Mouse (Mus musculus) activated CD4-positive, CD25-positive, alpha-beta regulatory T cell, adult 4 months (primary cell): ENCODE data around the gene Abca7. TPM values are rescaled to one million over a fixed set of nuclear protein-coding genes. Genes with fewer than 3 reads are reported as not detected.
"Not testable (repeated sequence)": the region's sequence is repeated elsewhere in the genome, so short reads cannot be mapped to it uniquely, and the experiment has no call there.

Experiments
- ATAC-seq: one replicate; pipeline ENCODE4 v1.8.0; 2017
- polyA plus RNA-seq, 2 experiments: library from polyadenylated mRNA; unstranded; fragments of 100-300 nt; shearing (Covaris generic); gene quantifications; one replicate each; pipeline ENCODE4 v1.2.1; 2017

The Abca7 gene
- polyA plus RNA-seq, 2 experiments from 2014 or later, result 13.2 to 17.0 TPM

DNA sequence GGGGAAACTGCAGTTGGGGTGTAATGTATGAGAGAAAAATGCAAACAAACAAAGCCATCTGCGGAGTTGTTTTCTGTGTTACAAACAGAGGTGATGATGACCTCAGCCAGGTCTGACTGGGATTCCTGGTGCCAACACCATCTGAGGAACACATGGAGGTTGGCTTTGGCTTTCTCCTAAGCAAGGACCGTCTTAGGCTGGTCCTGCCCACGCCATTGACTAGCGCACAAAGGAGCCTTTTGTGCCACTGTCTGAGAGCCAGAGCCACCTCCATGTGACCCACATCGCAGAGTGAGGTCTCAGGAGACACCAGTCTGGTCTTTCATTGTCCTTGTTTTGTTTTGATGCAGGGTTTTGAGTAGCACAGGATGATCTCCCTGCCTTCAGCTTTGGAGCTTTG is 52.1 kb downstream of the Abca7 start:
- no peak for ATAC-seq

DNA sequence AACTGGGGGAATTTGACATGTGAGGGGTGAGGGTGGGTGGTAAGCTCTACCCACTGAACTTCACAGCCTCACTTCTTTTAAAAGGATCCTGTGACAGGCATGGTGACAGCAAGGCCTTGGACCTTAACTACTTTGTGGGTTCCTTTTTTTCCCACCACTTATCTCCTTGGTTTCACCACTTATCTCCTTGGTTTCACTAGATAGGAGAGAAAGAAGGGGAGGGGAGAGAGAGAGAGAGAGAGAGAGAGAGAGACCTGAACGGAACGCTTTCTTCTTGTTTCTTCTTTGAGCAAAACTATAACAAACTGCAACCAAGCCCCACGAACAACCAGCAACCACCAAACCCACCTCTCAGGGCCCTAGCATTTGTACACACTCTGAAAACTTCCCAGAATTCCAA is 52.5 kb downstream of the Abca7 start:
- no peak for ATAC-seq

GRCm38 (mm10) chr10:80050244-80050643 is 54.0 kb downstream of the Abca7 start:
- ATAC-seq, result no peak

DNA sequence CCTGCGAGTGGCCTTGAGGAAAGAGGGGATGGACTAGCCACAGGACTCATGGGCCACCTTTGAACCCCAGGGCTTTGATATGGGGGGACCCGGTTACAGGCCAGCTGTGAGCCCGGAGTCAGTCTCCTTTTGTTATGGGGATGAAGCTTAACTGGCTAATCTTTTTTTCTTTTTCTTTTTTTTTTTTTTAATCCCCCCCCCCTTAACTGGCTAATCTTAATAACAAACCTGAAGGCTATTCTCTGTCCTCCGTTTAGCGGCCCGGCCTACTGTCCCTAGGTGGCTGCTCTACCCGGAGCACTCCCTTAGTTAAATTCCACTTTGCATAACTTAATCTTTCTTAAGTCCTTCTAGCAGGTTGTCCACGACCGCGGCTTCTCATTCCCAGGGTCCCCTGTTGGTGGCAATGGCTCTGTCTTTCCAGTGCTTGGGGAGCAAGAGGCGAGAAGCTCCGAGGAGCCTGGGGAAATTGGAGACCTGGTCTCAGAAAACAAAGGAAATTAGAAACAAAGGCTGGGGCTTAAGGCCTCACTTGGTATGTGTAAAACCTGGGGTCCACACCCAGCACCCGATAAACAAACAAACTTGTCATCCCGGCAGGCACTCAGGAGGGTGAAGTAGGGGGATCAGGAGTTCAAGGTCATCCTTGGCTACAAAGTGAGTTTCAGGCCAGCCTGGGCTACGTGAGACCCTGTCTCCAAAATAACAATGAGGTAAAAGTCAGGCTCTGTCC is 54.8 kb downstream of the Abca7 start:
- no peak for ATAC-seq

GRCm38 (mm10) chr10:80051618-80052373 is 55.5 kb downstream of the Abca7 start:
- no peak for ATAC-seq

DNA sequence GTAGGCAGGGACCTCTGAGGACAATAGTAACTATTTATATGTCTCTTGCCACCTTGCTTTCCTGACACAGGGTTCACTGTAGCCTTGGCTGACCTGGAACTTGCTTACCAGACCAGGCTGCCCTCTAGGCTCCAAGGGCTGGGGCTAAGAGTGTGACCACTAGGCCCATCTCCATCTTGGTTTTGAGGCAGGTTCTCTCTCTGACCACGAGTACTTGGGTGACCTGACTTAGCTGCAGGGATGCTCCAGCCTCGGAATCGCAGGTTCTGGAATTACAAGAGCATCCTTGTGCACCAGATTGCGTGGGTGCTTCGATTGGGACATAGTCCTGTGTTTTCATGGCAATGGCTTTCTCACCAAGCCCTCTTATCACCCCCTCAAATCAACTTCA is 56.1 kb downstream of the Abca7 start:
- ATAC-seq, result no peak

GRCm38 (mm10) chr10:80053259-80053780 is 57.0 kb downstream of the Abca7 start:
- peak; percentile 94 for ATAC-seq

DNA sequence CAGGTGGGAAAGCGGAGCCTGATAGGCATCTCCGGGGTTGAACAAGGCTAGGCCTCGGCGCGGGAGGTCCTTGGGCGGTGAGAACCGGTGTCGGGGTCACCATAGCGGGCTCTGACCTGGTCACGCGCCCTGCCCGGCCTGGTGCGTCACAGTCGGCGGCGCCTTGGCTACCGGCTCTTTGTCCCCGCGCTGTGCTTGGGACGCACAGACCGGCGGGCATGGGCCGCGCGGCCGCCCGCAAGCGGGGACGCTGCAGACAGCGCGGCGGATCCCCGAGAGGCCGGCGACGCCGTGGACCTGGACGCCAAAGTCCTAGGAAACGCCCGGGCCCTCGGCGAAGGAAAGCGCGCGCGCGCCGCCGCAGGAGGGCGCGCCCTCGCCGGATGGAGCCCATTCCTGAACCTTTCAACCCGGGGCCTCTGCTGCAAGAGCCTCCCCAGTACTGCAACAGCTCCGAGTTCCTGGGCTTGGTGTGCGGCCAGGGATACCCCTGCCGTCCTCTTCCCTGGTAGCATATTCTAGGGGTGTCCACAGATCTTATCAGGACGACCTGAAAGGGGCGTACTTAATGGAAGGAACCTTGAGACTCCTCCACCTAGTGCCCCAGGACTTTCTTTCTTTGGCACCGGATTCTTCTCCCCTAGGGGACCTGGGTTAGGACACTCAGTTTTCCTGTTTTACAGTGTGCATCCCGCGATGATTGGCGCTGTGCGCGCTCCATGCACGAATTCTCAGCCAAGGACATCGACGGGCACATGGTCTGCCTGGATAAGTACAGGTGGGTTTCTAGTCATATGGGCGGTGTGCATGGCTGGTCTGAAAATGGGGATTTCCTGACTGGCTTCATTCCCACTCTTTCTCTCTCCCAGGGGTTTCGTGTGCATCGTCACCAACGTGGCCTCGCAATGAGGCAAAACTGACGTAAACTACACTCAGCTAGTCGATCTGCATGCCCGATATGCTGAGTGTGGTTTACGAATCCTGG is 57.8 kb downstream of the Abca7 start:
- peak; percentile 32 for ATAC-seq

- ATAC-seq, result not testable (repeated sequence)
These were observed 58.6 kb downstream of the Abca7 start for GRCm38 (mm10) chr10:80054911-80055310.

DNA sequence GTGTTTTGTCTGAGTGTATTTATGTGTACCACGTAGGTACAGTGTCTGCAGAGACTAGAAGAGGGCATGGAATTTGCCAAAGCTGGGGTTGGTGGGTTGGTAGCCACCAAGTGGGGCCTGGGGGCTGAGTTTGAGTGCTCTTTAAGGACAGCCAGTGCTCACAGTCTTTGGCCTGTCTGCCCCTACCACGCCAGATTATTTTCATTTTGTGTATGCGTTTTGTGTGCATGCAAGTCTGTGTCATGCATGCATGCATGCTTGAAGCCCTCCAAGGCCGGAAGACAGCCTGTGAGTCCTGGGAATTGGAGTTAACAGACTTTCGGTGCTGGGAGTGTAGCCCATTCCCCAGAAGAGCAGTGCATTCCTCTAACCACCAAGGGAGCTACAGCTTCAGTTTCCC is 59.1 kb downstream of the Abca7 start:
- ATAC-seq, result no peak

- ATAC-seq, result no peak
These were observed 59.6 kb downstream of the Abca7 start for GRCm38 (mm10) chr10:80055891-80056290.

GRCm38 (mm10) chr10:80056506-80056905 is 60.2 kb downstream of the Abca7 start:
- ATAC-seq, result no peak

DNA sequence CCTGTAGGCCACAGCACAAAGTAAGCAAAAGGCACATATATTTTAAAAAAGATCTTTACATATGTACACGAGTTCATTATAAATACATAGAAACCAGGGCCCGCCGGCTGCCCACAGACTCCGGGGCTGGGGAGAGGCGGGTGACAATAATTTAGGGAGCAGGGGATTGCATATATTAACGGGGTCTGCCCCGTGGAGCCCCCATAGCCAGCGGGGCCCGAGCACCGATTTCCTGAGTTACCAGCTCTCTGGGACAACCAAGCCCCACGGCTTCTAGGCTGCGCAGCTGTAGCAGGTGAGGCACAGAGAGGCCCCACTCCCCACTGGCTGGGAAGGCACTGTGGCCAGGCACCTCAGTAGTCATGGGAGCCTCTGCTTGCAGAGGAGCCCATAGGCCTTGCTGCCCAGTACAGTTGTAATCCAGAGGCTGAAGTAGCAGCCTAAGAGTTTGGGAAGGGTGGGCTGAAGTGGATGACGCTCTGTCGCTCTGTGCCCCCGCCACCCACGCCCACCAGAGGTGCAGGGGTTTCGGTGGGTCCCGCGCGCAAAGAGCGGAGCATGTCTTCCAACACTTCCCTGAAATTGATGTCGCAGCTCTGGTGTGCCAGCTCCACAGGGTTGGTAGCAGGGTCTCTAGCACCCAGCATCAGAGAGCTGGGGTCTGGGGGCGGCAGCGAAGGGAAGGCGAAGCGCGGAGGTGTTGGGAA is 60.8 kb downstream of the Abca7 start:
- ATAC-seq, result no peak

DNA sequence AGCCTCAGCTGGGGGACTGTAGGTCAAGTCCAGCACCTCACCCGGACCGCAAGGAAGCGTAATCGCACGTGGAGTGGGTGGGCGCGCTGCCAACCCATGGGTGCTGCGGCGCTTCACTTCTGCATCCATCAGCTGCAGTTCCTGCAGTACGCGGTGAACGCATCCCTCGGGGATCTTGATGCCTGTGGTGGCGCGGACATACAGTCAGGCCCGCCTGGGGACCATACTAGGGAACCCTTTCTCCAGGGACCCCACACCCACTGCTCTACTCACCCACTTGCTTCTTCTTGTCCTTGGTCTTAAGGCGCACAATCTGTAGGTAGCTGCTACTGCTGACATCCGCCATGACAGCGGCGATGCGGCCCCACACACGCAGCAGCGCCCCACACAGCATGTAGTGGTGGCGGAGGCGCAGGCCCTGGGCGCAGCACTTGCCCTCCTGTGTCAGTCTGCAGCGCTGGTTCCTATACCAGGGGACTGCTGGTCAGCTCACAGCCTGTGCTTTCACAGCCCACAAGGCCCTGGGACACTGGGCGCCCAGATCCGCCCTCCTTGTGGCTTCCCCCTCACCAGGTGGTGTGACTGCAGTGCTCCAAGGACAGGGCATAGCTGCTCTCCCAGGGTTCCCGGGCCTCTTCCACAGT is 61.5 kb downstream of the Abca7 start:
- ATAC-seq, result no peak

DNA sequence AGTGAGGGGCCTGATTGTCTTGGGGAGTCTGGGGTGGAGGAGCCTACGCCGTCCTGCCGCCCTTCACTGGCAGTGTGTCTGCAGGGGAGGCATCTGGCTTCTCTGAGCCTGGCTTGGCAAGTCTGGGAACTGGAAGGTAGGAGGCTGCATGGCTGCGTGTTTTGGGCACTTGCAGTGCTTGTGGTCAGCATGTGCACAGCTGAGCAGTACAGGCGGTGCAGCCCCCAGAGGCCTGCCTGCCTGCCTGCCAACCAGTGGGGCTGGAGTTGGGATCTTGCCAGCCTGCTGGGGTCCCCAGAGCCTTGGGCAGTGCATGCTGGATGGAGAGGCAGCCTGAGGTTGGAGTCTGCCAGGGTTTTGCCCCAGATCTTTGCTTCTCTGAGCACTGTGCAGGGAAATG is 66.8 kb downstream of the Abca7 start:
- no peak for ATAC-seq

DNA sequence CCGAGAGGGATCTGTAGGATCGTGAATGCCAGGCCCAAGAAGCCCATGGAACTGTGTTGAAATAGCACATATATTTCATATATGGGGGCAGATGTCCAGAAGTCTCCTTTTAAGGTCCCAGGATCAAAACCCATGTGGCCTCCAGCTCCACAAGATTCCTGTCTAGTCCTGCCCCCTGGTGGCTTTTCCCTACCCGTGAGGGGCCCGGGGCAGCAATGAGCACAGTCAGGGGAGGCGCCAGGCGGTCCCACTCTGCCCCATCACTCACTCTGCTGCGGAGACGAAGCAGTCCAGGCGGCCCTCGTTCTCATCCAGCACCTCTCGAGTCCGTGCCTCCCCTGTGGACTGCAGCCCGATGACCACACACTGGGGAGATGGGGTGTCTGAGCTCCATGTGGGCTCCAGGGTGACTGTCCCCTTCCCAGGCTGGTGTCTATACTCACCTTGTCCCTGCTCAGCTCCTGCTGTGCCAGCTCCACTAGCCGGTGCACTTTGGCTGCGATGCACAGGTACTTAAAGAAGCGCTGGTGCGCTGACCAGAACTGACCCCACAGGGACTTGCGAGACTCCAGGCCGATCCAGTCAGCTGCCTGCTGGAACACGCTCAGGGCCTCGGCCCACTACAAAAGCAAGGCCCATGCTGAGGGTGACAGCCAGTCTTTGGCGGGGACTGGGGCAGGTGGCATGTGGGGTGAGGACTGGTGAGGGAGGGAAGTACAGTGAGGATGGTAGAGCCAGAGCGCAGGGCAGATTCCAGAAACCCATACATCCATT is 67.8 kb downstream of the Abca7 start:
- ATAC-seq, result no peak
